Mouse (Mus musculus): ENCODE data around the gene Tmem145.
"Not testable (repeated sequence)": the region's sequence is repeated elsewhere in the genome, so short reads cannot be mapped to it uniquely, and the experiment has no call there.

Tmem145 gene

GRCm38 (mm10) chr7:25305956-25306613 lies at the start of gene Tmem145:
Gene Tmem145 (plus strand): TSS chr7:25306106.
- DNase-seq (ENCODE audit: extremely low read depth, insufficient read length, low spot score) = no peak

GRCm38 (mm10) chr7:25261896-25262295 lies 44.0 kb upstream of the Tmem145 start:
- no peak for DNase-seq (ENCODE audit: extremely low read depth, insufficient read length, low spot score)

- DNase-seq (ENCODE audit: extremely low read depth, insufficient read length, low spot score) = no peak
Measured at GRCm38 (mm10) chr7:25263968-25264870, 41.7 kb upstream of the Tmem145 start.

GRCm38 (mm10) chr7:25265743-25266142 lies 40.2 kb upstream of the Tmem145 start:
- DNase-seq (ENCODE audit: extremely low read depth, insufficient read length, low spot score) = not testable (repeated sequence)

GRCm38 (mm10) chr7:25266180-25266962 lies 39.5 kb upstream of the Tmem145 start:
- no peak for DNase-seq (ENCODE audit: extremely low read depth, insufficient read length, low spot score)

- DNase-seq (ENCODE audit: extremely low read depth, insufficient read length, low spot score) = peak; percentile 98
Measured at GRCm38 (mm10) chr7:25267301-25267750, 38.6 kb upstream of the Tmem145 start, which contains the start of gene Cic. Gene Cic (plus strand): TSS chr7:25267704.

GRCm38 (mm10) chr7:25267751-25268463 lies 38.0 kb upstream of the Tmem145 start:
- peak; percentile 99 for DNase-seq (ENCODE audit: extremely low read depth, insufficient read length, low spot score)

GRCm38 (mm10) chr7:25268588-25268987 lies 37.3 kb upstream of the Tmem145 start:
- no peak for DNase-seq (ENCODE audit: extremely low read depth, insufficient read length, low spot score)

- DNase-seq (ENCODE audit: extremely low read depth, insufficient read length, low spot score) = no peak
Measured at GRCm38 (mm10) chr7:25269029-25269428, 36.9 kb upstream of the Tmem145 start.

GRCm38 (mm10) chr7:25269545-25270271 lies 36.2 kb upstream of the Tmem145 start:
- peak; percentile 51 for DNase-seq (ENCODE audit: extremely low read depth, insufficient read length, low spot score)

- no peak for DNase-seq (ENCODE audit: extremely low read depth, insufficient read length, low spot score)
Measured at GRCm38 (mm10) chr7:25270652-25271633, 35.0 kb upstream of the Tmem145 start.

GRCm38 (mm10) chr7:25271651-25272444 lies 34.1 kb upstream of the Tmem145 start:
- no peak for DNase-seq (ENCODE audit: extremely low read depth, insufficient read length, low spot score)

- DNase-seq (ENCODE audit: extremely low read depth, insufficient read length, low spot score) = no peak
Measured at GRCm38 (mm10) chr7:25272445-25273258, 33.3 kb upstream of the Tmem145 start.

- DNase-seq (ENCODE audit: extremely low read depth, insufficient read length, low spot score) = no peak
Measured at GRCm38 (mm10) chr7:25273259-25274241, 32.4 kb upstream of the Tmem145 start.

GRCm38 (mm10) chr7:25274571-25274970 lies 31.3 kb upstream of the Tmem145 start:
- DNase-seq (ENCODE audit: extremely low read depth, insufficient read length, low spot score) = no peak

GRCm38 (mm10) chr7:25274996-25275395 lies 30.9 kb upstream of the Tmem145 start:
- DNase-seq (ENCODE audit: extremely low read depth, insufficient read length, low spot score) = no peak
